Mouse (Mus musculus) heart, adult 9 months (tissue): ENCODE results near the gene Gm10160.
A peak's percentile ranks its signal among the peaks of the same experiment; 100 is the strongest.

ENCODE experiments used
- DNase-seq, 2 experiments: peaks; one replicate each; pipeline ENCODE4 v3.0.0; 2022; ENCODE audit warnings: low spot score in 2 of 2

Gene Gm10160

GRCm38 (mm10) chr7:81827806-81828667, 27.6 kb downstream of the Gm10160 start:
- peak in 1 of 2 experiments; percentile 20 for DNase-seq

GRCm38 (mm10) chr7:81825381-81825780, 30.2 kb downstream of the Gm10160 start:
- DNase-seq, result peak in 1 of 2 experiments; percentile 11

GRCm38 (mm10) chr7:81824906-81825305, 30.7 kb downstream of the Gm10160 start:
- DNase-seq, result no peak

- no peak for DNase-seq
These were observed 49.5 kb downstream of the Gm10160 start for GRCm38 (mm10) chr7:81806067-81806466.
